Mouse (Mus musculus) lung, adult 10 weeks (tissue): ENCODE data around the gene Faap100. TPM values are rescaled to one million over a fixed set of nuclear protein-coding genes. Genes with fewer than 3 reads are reported as not detected.

Source experiments
- polyA plus RNA-seq: library from polyadenylated mRNA; stranded (reverse); fragments of 350-450 nt; fragmentation: Illumina TruSeq; extraction: RNeasy Lipid Tissue Mini Kit (QIAGEN cat#74804); gene quantifications from one replicate; pipeline ENCODE4 v1.2.3, GENCODE M21; 2014; ENCODE audit warnings: low read depth, low replicate concordance; ENCODE audit not compliant: insufficient read depth

Faap100 gene
- 10.2 TPM for polyA plus RNA-seq

GRCm38 (mm10) chr11:120378611-120379540 is at the start of gene Faap100:
TSS of gene Faap100 (minus strand) at chr11:120378764.

GRCm38 (mm10) chr11:120361295-120361694 is 17.3 kb downstream of the Faap100 start, which contains the start of gene Fscn2:
TSS of gene Fscn2 (plus strand) at chr11:120361534.

GRCm38 (mm10) chr11:120347791-120348683 is 30.5 kb downstream of the Faap100 start, which contains the start of gene Actg1:
TSS of gene Actg1 (minus strand) at chr11:120348542.

Other genes with a start within 250 kb of the Faap100 start
- gene Slc38a10, start 227.4 kb downstream of the Faap100 start, polyA plus RNA-seq = 44.5 TPM
- gene Bahcc1, start 145.8 kb downstream of the Faap100 start, polyA plus RNA-seq = 5.5 TPM
- gene Actg1, start 30.2 kb downstream of the Faap100 start, polyA plus RNA-seq = 1,316 TPM
- gene Fscn2, start 17.2 kb downstream of the Faap100 start, polyA plus RNA-seq = 0.33 TPM
- 19.5 TPM for gene Nploc4, start 58.9 kb upstream of the Faap100 start, polyA plus RNA-seq
- not detected for gene Tspan10, start 63.9 kb upstream of the Faap100 start, polyA plus RNA-seq
- gene Pde6g, start 74.7 kb upstream of the Faap100 start, polyA plus RNA-seq = not detected
- gene Oxld1, start 79.3 kb upstream of the Faap100 start, polyA plus RNA-seq = 13.4 TPM
- gene Ccdc137, start 79.4 kb upstream of the Faap100 start, polyA plus RNA-seq = 13.6 TPM
- 10.8 TPM for gene Arl16, start 88.8 kb upstream of the Faap100 start, polyA plus RNA-seq
- 65.4 TPM for gene Mrpl12, start 105.8 kb upstream of the Faap100 start, polyA plus RNA-seq
- gene Slc25a10, start 113.1 kb upstream of the Faap100 start, polyA plus RNA-seq = 42.5 TPM
- 0.15 TPM for gene Gcgr, start 151.9 kb upstream of the Faap100 start, polyA plus RNA-seq
- 138 TPM for gene Mcrip1, start 171.0 kb upstream of the Faap100 start, polyA plus RNA-seq
- not detected for gene Ppp1r27, start 172.4 kb upstream of the Faap100 start, polyA plus RNA-seq
- gene P4hb, start 194.5 kb upstream of the Faap100 start, polyA plus RNA-seq = 289 TPM
- 361 TPM for gene Arhgdia, start 202.9 kb upstream of the Faap100 start, polyA plus RNA-seq
- gene Alyref, start 219.6 kb upstream of the Faap100 start, polyA plus RNA-seq = 49.0 TPM
- 82.6 TPM for gene Anapc11, start 219.7 kb upstream of the Faap100 start, polyA plus RNA-seq
- gene Npb, start 229.7 kb upstream of the Faap100 start, polyA plus RNA-seq = 1.3 TPM
- gene Pcyt2, start 239.2 kb upstream of the Faap100 start, polyA plus RNA-seq = 51.7 TPM
- gene Sirt7, start 246.5 kb upstream of the Faap100 start, polyA plus RNA-seq = 39.1 TPM